Mouse (Mus musculus): ENCODE measurements around the gene Gcc2. TPM values are rescaled to one million over a fixed set of nuclear protein-coding genes. Genes with fewer than 3 reads are reported as not detected.
A peak's percentile ranks its signal among the peaks of the same experiment; 100 is the strongest.
"Not testable (repeated sequence)": the region's sequence is repeated elsewhere in the genome, so short reads cannot be mapped to it uniquely, and the experiment has no call there.

Gcc2 gene
- 6.7 and 22.8 TPM in 2 replicates for polyA plus RNA-seq (2012; ENCODE audit: insufficient read depth, insufficient read length, missing spikeins)

DNA sequence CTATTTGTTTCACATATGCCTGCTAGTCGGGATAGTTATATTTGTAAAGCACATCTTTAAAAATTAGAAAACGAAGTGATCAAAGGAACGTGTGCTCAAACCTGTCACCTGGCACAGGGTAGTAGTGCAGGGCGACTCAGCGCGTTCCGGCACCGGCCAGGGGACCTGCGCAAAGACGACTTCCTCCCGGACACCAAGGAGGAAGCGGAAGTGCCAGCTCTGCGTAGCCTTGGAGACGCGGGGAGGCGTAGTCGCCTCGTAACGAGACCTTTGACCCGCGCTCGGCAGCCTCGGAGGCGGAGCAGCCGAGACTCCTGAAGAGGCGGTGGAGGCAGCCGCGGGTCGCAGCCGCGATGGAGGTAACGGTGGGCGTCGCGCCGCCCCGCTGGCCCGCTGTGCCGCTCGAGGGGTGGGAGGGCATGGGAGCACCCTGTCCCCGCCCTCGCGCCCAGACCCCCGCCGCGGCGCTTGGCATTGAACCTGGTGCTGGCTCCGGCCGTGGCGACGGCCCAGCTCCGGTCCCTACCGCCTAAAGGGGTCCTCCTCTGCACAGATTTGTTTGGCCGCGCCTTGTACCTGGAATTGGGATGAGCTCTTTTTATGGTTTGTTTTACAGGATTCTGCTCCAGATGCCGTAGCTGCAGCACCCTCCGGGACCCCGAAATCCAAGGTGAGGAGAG is at the start of gene Gcc2:
Gene Gcc2, plus strand, starts transcription at position 285 of the 680 bp plus-strand sequence.
- peaks cover 3% of the 10 kb centered on the region for H3K4me1 ChIP-seq (ENCODE audit: control insufficient read depth, insufficient read depth, insufficient read length, low read length)
- H3K4me3 ChIP-seq (ENCODE audit: insufficient read depth, low read depth, low read length), result peak within 1 kb of the TSS; percentile 83
- no peak within 1 kb of the TSS; the same call in 1 of the 2 replicates for H3K27ac ChIP-seq (replicated peaks; ENCODE audit: low read depth, low read length)

DNA sequence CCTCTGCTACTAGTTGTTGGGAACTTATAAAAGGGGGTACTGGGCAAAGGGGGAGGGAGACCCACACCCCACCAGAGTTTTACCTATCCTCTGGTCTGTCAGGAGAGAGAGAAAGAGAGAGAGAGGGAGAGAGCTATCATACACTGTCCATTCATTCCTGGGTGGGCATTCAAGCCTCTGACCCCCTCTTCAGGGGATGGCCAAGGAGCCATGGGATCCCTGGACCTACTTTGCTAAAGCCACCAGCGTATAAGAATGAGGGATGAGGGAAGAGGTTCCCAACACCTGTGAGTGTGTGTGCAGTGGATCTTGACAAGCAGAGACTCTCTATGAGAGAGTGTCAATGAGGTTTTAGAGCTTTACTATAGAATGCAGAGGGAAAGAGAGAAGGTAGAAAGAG is 49.3 kb upstream of the Gcc2 start:
- Histone ChIP-seq H3K4me1 (ENCODE audit: control insufficient read depth, insufficient read depth, insufficient read length, low read length) (no peaks in the 10 kb centered on the region), H3K27ac (replicated peaks; ENCODE audit: low read depth, low read length) (no peak overlapping the region), H3K4me3 (ENCODE audit: insufficient read depth, low read depth, low read length) (no peak overlapping the region)

DNA sequence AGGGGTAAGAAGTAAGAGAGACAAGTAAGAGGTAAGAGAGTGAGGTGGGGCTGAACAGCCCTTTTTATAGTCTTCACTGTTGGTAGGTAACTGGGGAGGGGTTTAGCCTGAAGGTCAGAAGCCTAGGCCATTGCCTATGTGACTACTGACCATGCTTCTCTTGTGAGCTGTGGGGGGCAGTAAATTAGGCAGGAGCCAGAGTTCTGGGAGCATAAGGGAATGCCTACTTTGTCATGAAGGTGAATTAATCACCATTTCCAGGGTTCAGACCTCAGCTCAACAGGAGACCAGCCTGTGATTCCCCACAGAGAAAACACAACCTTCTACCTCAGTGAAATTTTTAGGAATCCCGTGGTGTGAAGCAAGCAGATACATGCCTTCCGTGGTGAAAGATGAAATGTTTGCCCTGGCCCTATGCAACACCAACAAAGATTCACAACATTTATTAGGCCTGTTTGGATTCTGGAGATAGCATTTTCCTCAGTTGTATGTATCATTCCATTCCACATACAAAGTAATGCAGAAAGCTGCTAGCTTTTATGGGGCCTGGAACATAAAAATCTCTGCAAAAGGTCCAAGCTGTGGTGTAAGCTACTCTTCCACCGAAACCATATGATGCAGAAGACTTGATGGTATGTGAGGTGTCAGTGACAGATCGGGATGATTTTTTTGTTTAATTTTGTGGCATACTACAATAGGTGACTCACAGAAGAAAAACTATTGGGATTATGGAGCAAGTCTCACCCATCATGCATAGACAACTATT is 48.5 kb upstream of the Gcc2 start:
- Histone ChIP-seq H3K27ac (replicated peaks; ENCODE audit: low read depth, low read length) (no peak overlapping the region), H3K4me3 (ENCODE audit: insufficient read depth, low read depth, low read length) (no peak overlapping the region), H3K4me1 (ENCODE audit: control insufficient read depth, insufficient read depth, insufficient read length, low read length) (no peaks in the 10 kb centered on the region)

DNA sequence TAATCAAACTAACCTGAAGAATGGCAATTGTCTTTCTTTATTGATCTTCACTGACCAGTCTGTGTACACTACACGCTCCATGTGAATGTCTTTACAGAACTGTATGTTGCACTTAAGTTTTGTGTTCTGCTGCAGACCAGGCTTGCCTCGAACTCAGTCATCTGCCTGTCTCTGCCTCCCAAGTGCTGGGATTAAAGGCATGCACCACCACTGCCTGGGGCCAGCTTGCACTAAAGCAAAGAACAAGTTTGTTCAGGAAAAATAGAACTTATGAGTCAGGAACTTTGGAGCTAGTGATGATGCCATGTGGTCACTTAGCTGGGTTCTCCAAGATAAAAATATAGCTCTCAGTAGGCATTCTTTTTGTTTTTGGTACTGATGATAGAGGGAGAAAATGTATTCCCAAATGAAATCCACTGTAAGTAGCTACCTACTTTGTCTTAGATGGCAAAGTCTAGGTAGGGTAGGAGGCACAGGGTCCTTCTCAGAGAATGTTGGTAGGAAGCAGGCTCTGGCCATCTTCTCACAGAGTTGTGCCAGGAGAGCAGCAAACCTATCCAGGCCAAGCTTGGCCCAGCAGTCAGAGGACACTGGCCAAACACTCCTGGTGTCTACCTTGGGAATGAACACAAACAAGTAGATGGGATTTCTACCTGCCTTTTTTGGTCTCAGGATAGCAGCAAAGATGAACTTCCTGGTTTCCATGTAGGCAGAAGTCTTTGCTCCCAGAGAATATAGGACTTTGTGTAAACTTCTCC is 45.4 kb upstream of the Gcc2 start:
- no peaks in the 10 kb centered on the region for H3K4me1 ChIP-seq (ENCODE audit: control insufficient read depth, insufficient read depth, insufficient read length, low read length)
- no peak overlapping the region for H3K4me3 ChIP-seq (ENCODE audit: insufficient read depth, low read depth, low read length)
- no peak overlapping the region for H3K27ac ChIP-seq (replicated peaks; ENCODE audit: low read depth, low read length)

DNA sequence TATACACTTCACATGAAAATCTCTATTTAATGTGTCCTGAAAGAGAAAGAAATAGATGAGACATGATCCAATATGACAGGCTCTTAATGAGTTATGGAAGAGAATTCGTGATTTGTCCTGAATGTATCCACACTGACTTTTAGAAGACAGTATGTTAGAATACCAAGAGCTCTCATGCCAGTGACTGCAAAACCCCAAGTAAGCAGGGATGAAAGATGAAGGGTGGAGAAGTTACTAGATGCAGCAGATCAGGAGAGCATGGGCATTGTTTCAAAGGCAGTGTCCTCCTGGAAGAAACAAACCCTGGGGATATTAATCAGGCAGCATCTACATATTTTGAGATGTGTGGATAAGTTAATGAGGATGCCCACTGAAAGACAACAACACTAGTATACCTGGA is 44.8 kb upstream of the Gcc2 start:
- Histone ChIP-seq H3K4me1 (ENCODE audit: control insufficient read depth, insufficient read depth, insufficient read length, low read length) (no peaks in the 10 kb centered on the region), H3K27ac (replicated peaks; ENCODE audit: low read depth, low read length) (no peak overlapping the region), H3K4me3 (ENCODE audit: insufficient read depth, low read depth, low read length) (no peak overlapping the region)

DNA sequence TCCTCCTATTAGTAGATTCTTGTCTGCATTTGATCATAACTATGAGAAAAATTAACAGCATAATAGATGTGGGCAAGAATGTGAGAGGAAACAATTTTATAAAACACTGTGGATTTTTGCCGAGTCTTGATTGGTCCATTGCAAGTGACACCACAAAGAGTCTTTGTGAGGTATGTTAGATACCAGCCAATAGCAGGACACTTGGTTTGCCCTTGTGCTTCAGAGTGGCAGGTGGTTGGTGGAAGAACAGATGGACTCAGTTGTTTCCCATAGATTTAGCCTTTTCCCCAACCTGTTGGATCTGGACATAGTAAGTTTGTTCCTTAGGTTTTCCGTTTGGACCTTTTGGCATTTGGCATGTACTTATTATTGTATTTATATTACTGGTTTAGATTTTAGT is 44.1 kb upstream of the Gcc2 start:
- no peak overlapping the region for H3K4me3 ChIP-seq (ENCODE audit: insufficient read depth, low read depth, low read length)
- H3K27ac ChIP-seq (replicated peaks; ENCODE audit: low read depth, low read length), result no peak overlapping the region

DNA sequence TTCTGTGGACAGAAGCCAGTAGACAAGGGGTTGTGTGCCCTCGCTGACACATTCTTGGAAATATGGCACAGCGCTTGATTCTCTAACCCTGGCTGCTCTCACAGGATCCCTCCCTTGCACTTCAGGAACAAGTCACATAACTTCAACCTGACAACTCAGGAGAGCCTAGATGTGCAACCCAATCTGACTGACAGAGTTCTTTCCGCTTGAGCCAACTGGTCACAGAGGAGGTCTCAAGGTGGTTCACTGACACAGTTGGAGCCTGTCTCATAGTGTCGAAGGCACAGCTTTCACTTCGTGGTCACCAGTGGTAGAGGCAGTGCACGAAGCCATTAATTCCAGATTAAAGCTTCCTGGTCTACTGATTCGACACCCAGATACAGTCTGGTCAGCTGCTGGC is 43.1 kb upstream of the Gcc2 start:
- Histone ChIP-seq H3K4me3 (ENCODE audit: insufficient read depth, low read depth, low read length) (no peak overlapping the region), H3K27ac (replicated peaks; ENCODE audit: low read depth, low read length) (no peak overlapping the region), H3K4me1 (ENCODE audit: control insufficient read depth, insufficient read depth, insufficient read length, low read length) (no peaks in the 10 kb centered on the region)

More for the DNA sequence above, 44.1 kb upstream of the Gcc2 start:
- no peaks in the 10 kb centered on the region for H3K4me1 ChIP-seq (ENCODE audit: control insufficient read depth, insufficient read depth, insufficient read length, low read length)

DNA sequence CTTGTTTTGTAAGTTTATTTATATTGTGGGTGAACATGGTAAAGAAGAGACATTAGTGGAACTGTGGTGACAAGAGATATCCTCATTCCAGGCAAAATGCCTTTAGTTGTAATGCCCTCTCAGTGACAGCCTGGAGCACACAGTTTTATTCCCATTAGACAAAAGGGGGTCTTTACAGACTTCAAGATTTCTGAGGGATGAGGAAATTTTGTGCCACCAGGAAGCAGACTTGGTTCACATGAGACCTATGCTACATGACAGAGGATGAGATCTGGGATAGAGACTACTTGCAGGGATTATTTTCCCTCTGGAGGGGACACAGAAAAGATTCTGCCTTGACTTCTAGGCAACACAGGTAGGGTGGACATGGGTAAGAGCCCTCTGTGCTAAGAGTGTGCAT is 40.8 kb upstream of the Gcc2 start:
- H3K4me3 ChIP-seq (ENCODE audit: insufficient read depth, low read depth, low read length), result no peak overlapping the region

DNA sequence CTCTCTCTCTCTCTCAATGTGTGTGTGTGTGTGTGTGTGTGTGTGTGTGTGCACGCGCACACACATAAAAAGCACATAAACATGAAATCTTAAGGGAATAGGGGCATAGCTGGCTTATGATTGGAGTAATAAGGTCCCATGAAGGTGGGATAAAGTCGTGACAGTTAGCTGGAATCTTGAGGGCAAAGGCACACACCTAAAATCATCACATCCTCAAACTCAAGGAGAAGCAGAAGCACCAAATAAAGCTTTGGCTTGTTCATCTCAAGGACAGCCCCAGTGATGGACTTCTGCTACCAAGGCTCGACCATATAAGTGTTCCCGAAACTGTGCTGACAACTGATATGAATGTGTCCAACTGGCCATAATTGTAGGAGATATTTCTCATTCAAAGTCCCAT is 40.4 kb upstream of the Gcc2 start:
- H3K27ac ChIP-seq (replicated peaks; ENCODE audit: low read depth, low read length), result no peak overlapping the region
- H3K4me1 ChIP-seq (ENCODE audit: control insufficient read depth, insufficient read depth, insufficient read length, low read length), result no peaks in the 10 kb centered on the region
- H3K4me3 ChIP-seq (ENCODE audit: insufficient read depth, low read depth, low read length), result no peak overlapping the region

More for the DNA sequence above, 40.8 kb upstream of the Gcc2 start:
- no peak overlapping the region for H3K27ac ChIP-seq (replicated peaks; ENCODE audit: low read depth, low read length)
- H3K4me1 ChIP-seq (ENCODE audit: control insufficient read depth, insufficient read depth, insufficient read length, low read length), result no peaks in the 10 kb centered on the region

DNA sequence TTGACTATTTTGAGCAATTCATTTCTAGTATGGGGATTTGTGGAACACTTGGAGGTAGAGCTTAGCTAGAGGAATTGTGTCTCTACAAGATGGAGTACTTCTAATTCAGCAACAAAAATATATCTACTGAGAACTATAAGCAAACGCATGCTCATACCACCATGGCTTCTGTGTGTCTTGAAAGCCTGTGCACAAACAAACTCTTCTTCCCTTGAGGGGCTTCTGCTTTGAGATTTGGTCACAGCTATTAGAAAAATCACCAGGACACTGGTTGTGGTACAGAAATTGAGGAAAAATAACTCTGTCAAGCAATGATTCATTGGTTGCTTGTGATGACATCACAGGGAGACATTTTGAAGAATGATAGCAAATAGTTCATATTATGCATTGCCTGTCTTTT is 39.9 kb upstream of the Gcc2 start:
- Histone ChIP-seq H3K4me3 (ENCODE audit: insufficient read depth, low read depth, low read length) (no peak overlapping the region), H3K27ac (replicated peaks; ENCODE audit: low read depth, low read length) (no peak overlapping the region), H3K4me1 (ENCODE audit: control insufficient read depth, insufficient read depth, insufficient read length, low read length) (no peaks in the 10 kb centered on the region)

DNA sequence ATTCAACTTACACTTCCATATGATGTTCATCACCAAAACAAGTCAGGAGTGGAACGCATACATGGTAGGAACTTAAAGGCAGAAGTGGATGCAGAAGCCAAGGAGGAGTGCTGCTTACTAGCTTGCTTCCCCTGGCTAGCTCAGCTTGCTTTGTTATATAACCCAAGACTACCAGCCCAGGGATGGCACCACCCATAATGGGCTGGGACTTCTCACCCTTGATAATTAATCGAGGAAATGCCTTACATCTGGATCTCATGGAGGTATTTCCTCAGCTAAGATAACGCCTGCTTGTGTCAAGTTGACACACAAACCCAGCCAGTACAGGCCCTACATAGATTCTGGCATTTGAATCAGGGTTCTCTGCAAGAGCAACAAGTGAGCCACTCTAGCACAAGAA is 37.9 kb upstream of the Gcc2 start:
- Histone ChIP-seq H3K4me3 (ENCODE audit: insufficient read depth, low read depth, low read length) (no peak overlapping the region), H3K4me1 (ENCODE audit: control insufficient read depth, insufficient read depth, insufficient read length, low read length) (no peaks in the 10 kb centered on the region), H3K27ac (replicated peaks; ENCODE audit: low read depth, low read length) (no peak overlapping the region)

DNA sequence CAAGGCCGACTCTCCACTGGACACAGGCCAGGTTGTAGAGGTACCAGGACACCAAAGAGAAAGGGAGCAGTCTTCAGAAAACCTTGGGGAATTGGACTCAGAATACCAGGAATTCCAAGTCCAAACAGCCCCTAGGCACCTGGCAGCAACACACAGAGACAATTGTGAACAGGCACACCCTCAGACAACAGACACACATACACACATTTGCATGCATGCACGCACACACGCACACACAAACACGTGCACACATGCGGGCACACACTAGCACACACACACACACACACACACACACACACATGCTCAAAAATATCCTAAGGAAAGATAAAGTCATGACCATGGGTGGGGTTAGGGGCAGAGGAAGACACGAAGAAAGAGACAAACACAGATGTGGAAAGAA is 34.6 kb upstream of the Gcc2 start:
- H3K4me1 ChIP-seq (ENCODE audit: control insufficient read depth, insufficient read depth, insufficient read length, low read length), result no peaks in the 10 kb centered on the region
- H3K27ac ChIP-seq (replicated peaks; ENCODE audit: low read depth, low read length), result no peak overlapping the region
- no peak overlapping the region for H3K4me3 ChIP-seq (ENCODE audit: insufficient read depth, low read depth, low read length)

DNA sequence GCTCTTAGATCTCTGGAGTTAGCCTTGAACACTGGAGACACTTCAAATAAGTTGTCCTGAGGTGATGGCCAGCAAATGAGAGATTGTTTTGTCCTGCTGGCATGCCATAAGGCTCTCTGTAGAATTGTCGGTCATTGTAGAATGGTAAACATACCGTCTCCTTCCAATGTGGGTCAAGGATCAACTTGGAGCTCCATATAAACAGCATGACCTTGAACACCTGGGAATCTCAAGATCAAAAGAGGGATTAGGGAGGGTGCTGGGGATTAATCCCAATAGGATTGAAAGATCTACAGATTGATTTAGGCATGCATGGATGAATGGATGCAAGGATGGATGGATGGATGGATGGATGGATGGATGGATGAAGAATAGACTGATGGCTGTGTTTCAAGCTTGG is 33.7 kb upstream of the Gcc2 start:
- H3K27ac ChIP-seq (replicated peaks; ENCODE audit: low read depth, low read length); H3K4me1 ChIP-seq (ENCODE audit: control insufficient read depth, insufficient read depth, insufficient read length, low read length); H3K4me3 ChIP-seq (ENCODE audit: insufficient read depth, low read depth, low read length): not testable (repeated sequence)

DNA sequence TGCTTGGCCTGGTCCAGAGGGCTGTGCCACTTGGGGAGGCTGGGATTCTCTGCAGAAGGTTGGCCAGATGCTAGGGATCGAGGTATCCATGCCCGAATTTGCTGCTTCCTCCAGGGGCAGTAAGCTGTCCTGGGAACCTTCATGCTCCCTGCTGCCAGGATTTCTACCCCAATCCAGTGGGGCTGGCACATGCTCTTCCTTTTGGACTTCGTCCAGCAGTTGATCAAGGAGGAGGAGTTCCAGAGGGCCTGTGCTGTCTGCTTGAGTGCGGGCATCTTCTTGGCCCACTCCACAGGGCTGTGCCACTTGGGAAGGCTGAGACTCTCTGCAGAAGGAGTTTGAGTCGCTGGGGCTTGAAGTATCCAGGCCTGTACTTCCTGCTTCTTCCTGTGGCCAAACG is 32.1 kb upstream of the Gcc2 start:
- not testable (repeated sequence) for H3K27ac ChIP-seq (replicated peaks; ENCODE audit: low read depth, low read length); H3K4me3 ChIP-seq (ENCODE audit: insufficient read depth, low read depth, low read length); H3K4me1 ChIP-seq (ENCODE audit: control insufficient read depth, insufficient read depth, insufficient read length, low read length)

DNA sequence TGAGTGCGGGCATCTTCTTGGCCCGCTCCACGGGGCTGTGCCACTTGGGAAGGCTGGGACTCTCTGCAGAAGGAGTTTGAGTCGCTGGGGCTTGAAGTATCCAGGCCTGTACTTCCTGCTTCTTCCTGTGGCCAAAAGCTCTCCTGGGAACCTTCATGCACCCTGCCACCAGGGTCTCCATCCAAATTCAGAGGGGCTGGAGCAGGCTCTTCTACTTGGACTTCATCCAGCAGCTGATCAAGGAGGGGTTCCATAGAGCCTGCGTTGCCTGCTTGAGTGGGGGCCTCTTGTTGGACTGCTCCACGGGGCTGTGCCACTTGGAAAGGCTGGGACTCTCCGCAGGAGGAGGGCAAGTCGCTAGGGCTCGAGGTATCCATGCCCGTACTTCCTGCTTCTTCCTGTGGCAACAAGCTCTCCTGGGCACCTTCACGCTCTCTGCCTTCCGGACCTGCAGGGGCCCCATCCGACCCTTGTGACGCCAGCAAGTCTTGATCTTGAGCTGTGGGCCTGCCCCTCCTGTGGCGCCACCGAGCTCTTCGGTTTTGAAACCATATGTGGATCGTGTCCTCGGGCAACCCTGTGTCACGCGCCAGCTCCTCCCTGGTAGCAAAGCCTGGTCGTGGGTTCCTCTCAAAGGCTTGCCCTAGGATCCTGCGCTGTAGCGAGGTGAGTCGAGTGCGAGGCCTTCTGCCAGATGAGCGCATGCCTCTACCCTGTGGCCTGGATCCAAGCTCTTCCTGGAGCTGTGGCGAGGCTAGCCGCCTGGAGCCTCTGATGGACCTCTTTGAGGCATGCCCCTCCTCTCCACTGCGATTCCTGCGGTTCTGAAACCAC is 31.1 kb upstream of the Gcc2 start:
- H3K4me1 ChIP-seq (ENCODE audit: control insufficient read depth, insufficient read depth, insufficient read length, low read length); H3K4me3 ChIP-seq (ENCODE audit: insufficient read depth, low read depth, low read length); H3K27ac ChIP-seq (replicated peaks; ENCODE audit: low read depth, low read length): not testable (repeated sequence)
